Mouse (Mus musculus) heart, adult 2 months (tissue): ENCODE data around the gene Slc43a2.

Source experiments
- CTCF ChIP-seq: fragments of 200-600 bp; IDR thresholded peaks from 2 replicates; pipeline ENCODE4 v1.8.1; 2022; ENCODE audit warnings: antibody characterized with exemption, mild to moderate bottlenecking, moderate library complexity
- POLR2A ChIP-seq: fragments of 200-500 bp; IDR thresholded peaks from 2 replicates; pipeline ENCODE4 v1.6.1; 2011; ENCODE audit warnings: mild to moderate bottlenecking, low read depth, low read length, control low read depth; ENCODE audit not compliant: insufficient read depth

DNA sequence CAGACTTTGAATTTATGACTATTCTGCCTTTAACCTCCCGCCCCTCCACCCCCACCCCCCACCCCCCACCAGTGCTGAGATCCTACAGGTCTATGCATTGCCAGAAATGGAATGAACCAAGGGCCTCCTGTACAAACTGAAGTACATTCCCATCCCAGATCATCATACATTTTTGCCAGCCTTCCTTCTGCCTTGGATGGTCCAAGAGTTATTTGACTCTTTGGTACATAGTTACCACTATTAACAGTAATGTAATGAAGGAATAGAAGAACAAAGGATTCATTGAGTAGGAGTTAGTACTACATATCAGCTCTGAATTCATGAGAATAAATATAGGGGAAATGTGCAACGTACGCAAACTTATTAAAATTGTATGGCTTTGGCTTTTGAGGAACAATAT is 45.3 kb upstream of the Slc43a2 start:
- TF ChIP-seq CTCF (no peak), POLR2A (no peak)
